Mouse (Mus musculus): Measurements from ENCODE around the gene Rhbdd3.
A peak's percentile ranks its signal among the peaks of the same experiment; 100 is the strongest.

GRCm38 (mm10) chr11:5102384-5102783 lies 3.7 kb downstream of the Rhbdd3 start:
- TF ChIP-seq CTCF (IDR thresholded peaks at IDR 0.05; ENCODE audit: low read depth) (no peak), EP300 (IDR thresholded peaks at IDR 0.05; ENCODE audit: low read depth) (peak; percentile 82)

Measured in liver, postnatal 0 days (tissue).